Mouse (Mus musculus) MEL (cell line): ENCODE measurements around the gene Zfp790. TPM values are rescaled to one million over a fixed set of nuclear protein-coding genes. Genes with fewer than 3 reads are reported as not detected.

Experiments
- DNase-seq: peaks from one replicate; pipeline ENCODE4 v3.0.0; 2011; ENCODE audit warnings: low read depth, low spot score
- H3K27ac ChIP-seq: 2 replicates; pipeline ENCODE4 v1.5.1; 2012; ENCODE audit warnings: low read depth, mild to moderate bottlenecking, control low read depth, low read length, moderate library complexity; ENCODE audit not compliant: control insufficient read depth
- H3K27me3 ChIP-seq, 2 experiments: fragments of 150-350 bp in 1 of 2; sonication (generic) in 1 of 2; 2 replicates each; pipeline ENCODE4 v1.6.1; 2012; ENCODE audit warnings: low read length in 2 of 2, mild to moderate bottlenecking in 2 of 2, improper control_type of control experiment in 1 of 2, moderate library complexity in 1 of 2; ENCODE audit not compliant: insufficient read depth in 2 of 2, control insufficient read depth in 1 of 2
- H3K36me3 ChIP-seq, 2 experiments: 2 replicates each; pipeline ENCODE4 v1.6.1; 2012 to 2014; ENCODE audit warnings: low read length in 2 of 2, improper control_type of control experiment in 1 of 2, inconsistent platforms in 1 of 2, mild to moderate bottlenecking in 1 of 2; ENCODE audit not compliant: insufficient read depth in 2 of 2, control insufficient read depth in 1 of 2
- H3K4me1 ChIP-seq, 2 experiments: fragments of 150-350 bp in 1 of 2; sonication (generic) in 1 of 2; 2 replicates each; pipeline ENCODE4 v1.6.1; 2012; ENCODE audit warnings: low read length in 2 of 2, improper control_type of control experiment in 1 of 2, mild to moderate bottlenecking in 1 of 2; ENCODE audit not compliant: insufficient read depth in 2 of 2, control insufficient read depth in 1 of 2
- H3K4me3 ChIP-seq, 2 experiments: fragments of 150-350 bp in 1 of 2; sonication (generic) in 1 of 2; 2 replicates each; pipeline ENCODE4 v1.5.1; 2012; ENCODE audit warnings: low read depth in 2 of 2, low read length in 2 of 2, mild to moderate bottlenecking in 2 of 2, moderate library complexity in 2 of 2, control low read depth in 1 of 2, improper control_type of control experiment in 1 of 2; ENCODE audit not compliant: control insufficient read depth in 1 of 2, insufficient read depth in 1 of 2
- H3K79me2 ChIP-seq: 2 replicates; pipeline ENCODE4 v1.6.1; 2012; ENCODE audit warnings: mild to moderate bottlenecking, low read length, moderate library complexity; ENCODE audit not compliant: control insufficient read depth, poor library complexity, insufficient read depth
- H3K9ac ChIP-seq: 2 replicates; pipeline ENCODE4 v1.6.1; 2012; ENCODE audit warnings: low read depth, mild to moderate bottlenecking, control low read depth, low read length, moderate library complexity; ENCODE audit not compliant: control insufficient read depth, poor library complexity, severe bottlenecking
- H3K9me3 ChIP-seq: fragments of 150-350 bp; sonication (generic); replicated peaks from 2 replicates; pipeline ENCODE4 v1.6.1; 2012; ENCODE audit warnings: mild to moderate bottlenecking, low read length, improper control_type of control experiment, moderate library complexity; ENCODE audit not compliant: insufficient read depth
- BHLHE40 ChIP-seq: IDR thresholded peaks from 2 replicates; pipeline ENCODE4 v1.6.1; 2012; ENCODE audit warnings: low read depth, mild to moderate bottlenecking, inconsistent platforms, low read length, improper control_type of control experiment, borderline replicate concordance
- CHD1 ChIP-seq: IDR thresholded peaks from 2 replicates; pipeline ENCODE4 v1.6.1; 2012; ENCODE audit warnings: low read depth, mild to moderate bottlenecking, inconsistent platforms, low read length, improper control_type of control experiment
- CHD2 ChIP-seq: IDR thresholded peaks from 2 replicates; pipeline ENCODE4 v1.6.1; 2011; ENCODE audit warnings: low read length, improper control_type of control experiment
- CTCF ChIP-seq, 3 experiments: IDR thresholded peaks in 2 of 3; conservative IDR thresholded peaks in 1 of 3; 2 replicates each; pipeline ENCODE4 v1.5.1; 2011 to 2012; ENCODE audit warnings: low read length in 3 of 3, low read depth in 2 of 3, mild to moderate bottlenecking in 2 of 3, improper control_type of control experiment in 1 of 3, inconsistent platforms in 1 of 3, mixed read lengths in 1 of 3, moderate library complexity in 1 of 3; ENCODE audit not compliant: control insufficient read depth in 1 of 3, insufficient read depth in 1 of 3, poor library complexity in 1 of 3, severe bottlenecking in 1 of 3
- E2F4 ChIP-seq: IDR thresholded peaks from 2 replicates; pipeline ENCODE4 v1.6.1; 2011; ENCODE audit warnings: low read depth, low read length, improper control_type of control experiment, borderline replicate concordance
- ELF1 ChIP-seq: IDR thresholded peaks from 2 replicates; pipeline ENCODE4 v1.6.1; 2014; ENCODE audit warnings: low read depth, mild to moderate bottlenecking, inconsistent platforms, low read length, improper control_type of control experiment, moderate library complexity
- EP300 ChIP-seq, 2 experiments: IDR thresholded peaks; 2 replicates each; pipeline ENCODE4 v1.6.1; 2011; ENCODE audit warnings: improper control_type of control experiment in 2 of 2, low read length in 2 of 2, low read depth in 1 of 2, mild to moderate bottlenecking in 1 of 2
- ETS1 ChIP-seq: IDR thresholded peaks from 2 replicates; pipeline ENCODE4 v1.6.1; 2012; ENCODE audit warnings: low read depth, mild to moderate bottlenecking, inconsistent platforms, low read length, improper control_type of control experiment, moderate library complexity
- GABPA ChIP-seq: IDR thresholded peaks from 2 replicates; pipeline ENCODE4 v1.6.1; 2012; ENCODE audit warnings: low read depth, mild to moderate bottlenecking, inconsistent platforms, low read length, improper control_type of control experiment, moderate library complexity
- GATA1 ChIP-seq: IDR thresholded peaks from 2 replicates; pipeline ENCODE4 v1.6.1; 2011; ENCODE audit warnings: low read depth, low read length, improper control_type of control experiment
- HCFC1 ChIP-seq: IDR thresholded peaks from 2 replicates; pipeline ENCODE4 v1.6.1; 2012; ENCODE audit warnings: low read depth, mild to moderate bottlenecking, inconsistent platforms, low read length, improper control_type of control experiment, moderate library complexity
- JUND ChIP-seq: IDR thresholded peaks from 2 replicates; pipeline ENCODE4 v1.6.1; 2011; ENCODE audit warnings: low read depth, mild to moderate bottlenecking, improper control_type of control experiment, low read length
- KAT2A ChIP-seq: conservative IDR thresholded peaks from 2 replicates; pipeline ENCODE4 v1.6.1; 2012; ENCODE audit warnings: low read depth, low read length, improper control_type of control experiment, inconsistent platforms
- MAFK ChIP-seq: IDR thresholded peaks from 2 replicates; pipeline ENCODE4 v1.6.1; 2011; ENCODE audit warnings: low read depth, mild to moderate bottlenecking, low read length, improper control_type of control experiment, borderline replicate concordance
- MAX ChIP-seq: IDR thresholded peaks from 2 replicates; pipeline ENCODE4 v1.6.1; 2011; ENCODE audit warnings: low read length, improper control_type of control experiment
- MEF2A ChIP-seq: IDR thresholded peaks from 2 replicates; pipeline ENCODE4 v1.6.1; 2014; ENCODE audit warnings: low read depth, mild to moderate bottlenecking, inconsistent platforms, low read length, improper control_type of control experiment; ENCODE audit not compliant: poor library complexity, insufficient replicate concordance, severe bottlenecking; ENCODE audit errors: extremely low read depth
- MXI1 ChIP-seq: IDR thresholded peaks from 2 replicates; pipeline ENCODE4 v1.6.1; 2011; ENCODE audit warnings: mild to moderate bottlenecking, low read depth, low read length, improper control_type of control experiment
- MYB ChIP-seq: IDR thresholded peaks from 2 replicates; pipeline ENCODE4 v1.6.1; 2011; ENCODE audit warnings: mild to moderate bottlenecking, low read depth, low read length, improper control_type of control experiment
- MYC ChIP-seq: IDR thresholded peaks from 2 replicates; pipeline ENCODE4 v1.6.1; 2011; ENCODE audit warnings: low read depth, mild to moderate bottlenecking, low read length, improper control_type of control experiment, moderate library complexity
- NELFE ChIP-seq: IDR thresholded peaks from 2 replicates; pipeline ENCODE4 v1.6.1; 2011; ENCODE audit warnings: low read depth, low read length, improper control_type of control experiment
- NRF1 ChIP-seq: IDR thresholded peaks from 2 replicates; pipeline ENCODE4 v1.6.1; 2014; ENCODE audit warnings: low read depth, mild to moderate bottlenecking, inconsistent platforms, low read length, improper control_type of control experiment, moderate library complexity; ENCODE audit not compliant: poor library complexity, insufficient read depth, severe bottlenecking
- POLR2A ChIP-seq, 2 experiments: IDR thresholded peaks; 2 replicates each; pipeline ENCODE4 v1.6.1; 2011 to 2012; ENCODE audit warnings: low read length in 2 of 2, mild to moderate bottlenecking in 2 of 2, control low read depth in 1 of 2, improper control_type of control experiment in 1 of 2, low read depth in 1 of 2, moderate library complexity in 1 of 2; ENCODE audit not compliant: control insufficient read depth in 1 of 2, insufficient read depth in 1 of 2, poor library complexity in 1 of 2
- POLR2AphosphoS2 ChIP-seq: IDR thresholded peaks from 2 replicates; pipeline ENCODE4 v1.6.1; 2011; ENCODE audit warnings: low read length, improper control_type of control experiment
- POLR2AphosphoS5 ChIP-seq: IDR thresholded peaks from 2 replicates; pipeline ENCODE4 v1.6.1; 2012; ENCODE audit warnings: low read depth, borderline replicate concordance, mild to moderate bottlenecking, inconsistent platforms, low read length, moderate library complexity, mixed read lengths
- RAD21 ChIP-seq: IDR thresholded peaks from 2 replicates; pipeline ENCODE4 v1.6.1; 2011; ENCODE audit warnings: mild to moderate bottlenecking, low read depth, low read length, improper control_type of control experiment
- SIN3A ChIP-seq: IDR thresholded peaks from 2 replicates; pipeline ENCODE4 v1.6.1; 2012; ENCODE audit warnings: low read length, improper control_type of control experiment, inconsistent platforms
- TAL1 ChIP-seq: IDR thresholded peaks from 2 replicates; pipeline ENCODE4 v1.6.1; 2012; ENCODE audit warnings: mild to moderate bottlenecking, inconsistent platforms, low read length, moderate library complexity, mixed read lengths
- TBP ChIP-seq: IDR thresholded peaks from 2 replicates; pipeline ENCODE4 v1.8.0; 2011; ENCODE audit warnings: low read depth, low read length, improper control_type of control experiment
- TCF12 ChIP-seq: IDR thresholded peaks from 2 replicates; pipeline ENCODE4 v1.6.1; 2014; ENCODE audit warnings: low read depth, mild to moderate bottlenecking, inconsistent platforms, low read length, improper control_type of control experiment, moderate library complexity
- UBTF ChIP-seq: IDR thresholded peaks from 2 replicates; pipeline ENCODE4 v1.6.1; 2012; ENCODE audit warnings: low read depth, mild to moderate bottlenecking, inconsistent platforms, low read length, improper control_type of control experiment, moderate library complexity, borderline replicate concordance; ENCODE audit not compliant: insufficient read depth
- USF1 ChIP-seq: IDR thresholded peaks from 2 replicates; pipeline ENCODE4 v1.6.1; 2014; ENCODE audit warnings: low read depth, mild to moderate bottlenecking, inconsistent platforms, low read length, improper control_type of control experiment, moderate library complexity
- USF2 ChIP-seq, 2 experiments: IDR thresholded peaks; 2 replicates each; pipeline ENCODE4 v1.6.1; 2011 to 2012; ENCODE audit warnings: improper control_type of control experiment in 2 of 2, low read length in 2 of 2, borderline replicate concordance in 1 of 2, inconsistent platforms in 1 of 2, low read depth in 1 of 2, mild to moderate bottlenecking in 1 of 2; ENCODE audit not compliant: insufficient read depth in 1 of 2
- ZC3H11A ChIP-seq: IDR thresholded peaks from 2 replicates; pipeline ENCODE4 v1.6.1; 2012; ENCODE audit warnings: low read depth, mild to moderate bottlenecking, inconsistent platforms, low read length, improper control_type of control experiment
- ZKSCAN1 ChIP-seq: IDR thresholded peaks from 2 replicates; pipeline ENCODE4 v1.6.1; 2012; ENCODE audit warnings: low read depth, mild to moderate bottlenecking, inconsistent platforms, low read length, improper control_type of control experiment, moderate library complexity
- ZMIZ1 ChIP-seq: IDR thresholded peaks from 2 replicates; pipeline ENCODE4 v1.6.1; 2012; ENCODE audit warnings: low read depth, mild to moderate bottlenecking, inconsistent platforms, low read length, improper control_type of control experiment, moderate library complexity
- ZNF384 ChIP-seq: IDR thresholded peaks from 2 replicates; pipeline ENCODE4 v1.6.1; 2012; ENCODE audit warnings: low read depth, mild to moderate bottlenecking, inconsistent platforms, low read length, improper control_type of control experiment
- polyA plus RNA-seq, 2 experiments: library from polyadenylated mRNA; stranded (reverse) in 1 of 2; unstranded in 1 of 2; fragments of >175 nt in 1 of 2; fragments of >200 nt in 1 of 2; gene quantifications; 2 replicates each; pipeline versions ENCODE4 v1.2.1 to v1.2.4; 2012; ENCODE audit warnings: low replicate concordance in 2 of 2, low read depth in 1 of 2; ENCODE audit not compliant: insufficient read length in 2 of 2, insufficient read depth in 1 of 2, missing spikeins in 1 of 2
- total RNA-seq: library from RNA; depleted of rRNA; stranded (reverse); fragments of 300-350 nt; gene quantifications from 2 replicates; pipeline ENCODE4 v1.2.3, GENCODE M21; 2012; rRNA removed

The Zfp790 gene
- 4.9 TPM in 2 replicates for total RNA-seq
- polyA plus RNA-seq, result 1 to 10 TPM in 1 of 2 experiments, not detected in 1; 3.8 TPM

- H3K36me3 ChIP-seq, result peaks cover 0 to 8% of the 10 kb centered on the region in 2 experiments; a peak in 2 of 4 replicates
- peak within 1 kb of the TSS; percentile 78 for H3K9ac ChIP-seq
- H3K27me3 ChIP-seq, result no peaks in the 10 kb centered on the region
- DNase-seq, result peak; percentile 98
- H3K4me3 ChIP-seq, result peak within 1 kb of the TSS; percentile 88 to 91
- 0 out of 2 replicates have a peak, but pooled peaks cover 2% of the 10 kb centered on the region for H3K79me2 ChIP-seq
- H3K4me1 ChIP-seq, result peaks cover 6% of the 10 kb centered on the region in 2 experiments
- H3K27ac ChIP-seq, result peak within 1 kb of the TSS; percentile 85
- no peaks in the 10 kb centered on the region for H3K9me3 ChIP-seq
- TF ChIP-seq NELFE (peak; percentile 72), POLR2AphosphoS5 (no peak), MAFK (no peak), JUND (no peak), EP300 (IDR thresholded peaks at IDR 0.05; ENCODE audit: low read depth in 1 of 2, low read length in 2 of 2) (no peak), CHD2 (no peak), BHLHE40 (no peak), UBTF (no peak), MYC (peak; percentile 95), ZKSCAN1 (no peak), ZMIZ1 (peak; percentile 76), ELF1 (peak; percentile 83), KAT2A (peak; percentile 78; the same call in 1 of the 2 replicates), SIN3A (peak; percentile 95), CHD1 (no peak), GABPA (no peak), GATA1 (0 out of 2 replicates have a peak, but pooled peaks have one; percentile 44), USF1 (peak; percentile 59; the same call in 1 of the 2 replicates), POLR2AphosphoS2 (no peak), MXI1 (peak; percentile 90), MYB (no peak), ETS1 (peak; percentile 49; the same call in 1 of the 2 replicates), TCF12 (peak; percentile 46; the same call in 1 of the 2 replicates), NRF1 (peak; percentile 51; the same call in 1 of the 2 replicates), CTCF (IDR thresholded peaks at IDR 0.05 in 2 of 3, conservative IDR thresholded peaks at IDR 0.05 in 1 of 3; ENCODE audit: control insufficient read depth in 1 of 3, insufficient read depth in 1 of 3, low read depth in 2 of 3, low read length in 3 of 3, poor library complexity in 1 of 3, severe bottlenecking in 1 of 3) (no peak), RAD21 (no peak), MEF2A (no peak), MAX (peak; percentile 74), ZNF384 (no peak), ZC3H11A (no peak), POLR2A (IDR thresholded peaks at IDR 0.05; ENCODE audit: control insufficient read depth in 1 of 2, insufficient read depth in 1 of 2, low read depth in 1 of 2, low read length in 2 of 2, poor library complexity in 1 of 2) (peak; percentile 63 to 82), TAL1 (no peak), USF2 (IDR thresholded peaks at IDR 0.05; ENCODE audit: borderline replicate concordance in 1 of 2, insufficient read depth in 1 of 2, low read depth in 1 of 2, low read length in 2 of 2) (no peak), TBP (peak; percentile 10), HCFC1 (peak; percentile 98), E2F4 (no peak)
Observed at GRCm38 (mm10) chr7:29815910-29816429, at the start of gene Zfp790. TSS of gene Zfp790 (plus strand) at chr7:29816114.
